Mouse (Mus musculus) small intestine, adult 2 months (tissue): Measurements from ENCODE around the gene Megf11. TPM values are rescaled to one million over a fixed set of nuclear protein-coding genes. Genes with fewer than 3 reads are reported as not detected.

Experiments
- H3K27ac ChIP-seq: fragments of 200-500 bp; 2 replicates; pipeline ENCODE4 v1.5.1; 2012; ENCODE audit warnings: low read depth, low read length, control low read depth, inconsistent platforms; ENCODE audit not compliant: insufficient read depth
- H3K27me3 ChIP-seq: fragments of 200-500 bp; 2 replicates; pipeline ENCODE4 v1.6.1; 2012; ENCODE audit warnings: mild to moderate bottlenecking, moderate library complexity, low read length, inconsistent platforms; ENCODE audit not compliant: control insufficient read depth, insufficient read depth
- H3K36me3 ChIP-seq: fragments of 200-500 bp; 2 replicates; pipeline ENCODE4 v1.6.1; 2012; ENCODE audit warnings: mild to moderate bottlenecking, low read length, control low read depth, inconsistent platforms; ENCODE audit not compliant: control insufficient read depth, insufficient read depth
- H3K4me1 ChIP-seq: fragments of 200-500 bp; 2 replicates; pipeline ENCODE4 v1.6.1; 2012; ENCODE audit warnings: low read length, inconsistent platforms, mixed read lengths; ENCODE audit not compliant: control insufficient read depth, insufficient read depth, insufficient read length
- H3K4me3 ChIP-seq: fragments of 200-500 bp; 2 replicates; pipeline ENCODE4 v1.5.1; 2012; ENCODE audit warnings: low read depth, mild to moderate bottlenecking, control low read depth, inconsistent platforms, low read length, moderate library complexity
- CTCF ChIP-seq: fragments of 200-500 bp; IDR thresholded peaks from 2 replicates; pipeline ENCODE4 v1.5.1; 2012; ENCODE audit warnings: low read depth, mild to moderate bottlenecking, control low read depth, inconsistent platforms, low read length, moderate library complexity, mixed read lengths; ENCODE audit not compliant: insufficient replicate concordance, insufficient read length; ENCODE audit errors: extremely low read depth
- POLR2A ChIP-seq: fragments of 200-500 bp; IDR thresholded peaks from 2 replicates; pipeline ENCODE4 v1.6.1; 2012; ENCODE audit warnings: low read depth, mild to moderate bottlenecking, control low read depth, inconsistent platforms, low read length, moderate library complexity
- WGBS: fragments of 180-500 bp; shearing (Covaris S2); methylation state at CpG from one replicate; pipeline ENCODE4 v1.1.7; 2018; 5-methylcytosine and 5-hydroxymethylcytosine counted together
- polyA plus RNA-seq: library from polyadenylated mRNA; depleted of rRNA; stranded (reverse); fragments of >200 nt; gene quantifications from 2 replicates; pipeline ENCODE4 v1.2.3, GENCODE M21; 2012

The Megf11 gene
- polyA plus RNA-seq, 1 experiment, result 0.10 TPM

- no peak overlapping the region for H3K4me3 ChIP-seq
- H3K27ac ChIP-seq, result no peak overlapping the region
These were observed 234.0 kb downstream of the Megf11 start for GRCm38 (mm10) chr9:64619440-64619839.

GRCm38 (mm10) chr9:64620596-64620995 lies 235.2 kb downstream of the Megf11 start:
- Histone ChIP-seq H3K27me3 (no peaks in the 10 kb centered on the region), H3K36me3 (no peaks in the 10 kb centered on the region), H3K27ac (no peak overlapping the region), H3K4me1 (no peaks in the 10 kb centered on the region; the same call in 1 of the 2 replicates), H3K4me3 (no peak overlapping the region)
- WGBS, result 80% methylated on average over 8 of the region's 8 CpGs
- TF ChIP-seq POLR2A (no peak), CTCF (no peak)

More at GRCm38 (mm10) chr9:64619440-64619839, 234.0 kb downstream of the Megf11 start:
- 23% methylated on average over 10 of the region's 10 CpGs for WGBS
- H3K27me3 ChIP-seq, result no peaks in the 10 kb centered on the region
- no peaks in the 10 kb centered on the region; the same call in 1 of the 2 replicates for H3K4me1 ChIP-seq
- no peaks in the 10 kb centered on the region for H3K36me3 ChIP-seq
- TF ChIP-seq CTCF (no peak), POLR2A (no peak)

GRCm38 (mm10) chr9:64621499-64622296 lies 236.3 kb downstream of the Megf11 start:
- Histone ChIP-seq H3K4me3 (no peak overlapping the region), H3K27ac (no peak overlapping the region), H3K36me3 (no peaks in the 10 kb centered on the region), H3K27me3 (no peaks in the 10 kb centered on the region), H3K4me1 (no peaks in the 10 kb centered on the region; the same call in 1 of the 2 replicates)
- no peak for TF ChIP-seq POLR2A
- TF ChIP-seq CTCF, result no peak
- WGBS, result 64% methylated on average over 5 of the region's 5 CpGs

GRCm38 (mm10) chr9:64623361-64623760 lies 237.9 kb downstream of the Megf11 start:
- Histone ChIP-seq H3K4me3 (no peak overlapping the region), H3K36me3 (no peaks in the 10 kb centered on the region), H3K27ac (no peak overlapping the region), H3K27me3 (no peaks in the 10 kb centered on the region), H3K4me1 (no peaks in the 10 kb centered on the region; the same call in 1 of the 2 replicates)
- WGBS, result 85% methylated on average over 4 of the region's 4 CpGs
- TF ChIP-seq POLR2A (no peak), CTCF (no peak)

GRCm38 (mm10) chr9:64624536-64624935 lies 239.1 kb downstream of the Megf11 start:
- Histone ChIP-seq H3K4me3 (no peak overlapping the region), H3K27ac (no peak overlapping the region), H3K27me3 (no peaks in the 10 kb centered on the region; the same call in 1 of the 2 replicates), H3K4me1 (no peaks in the 10 kb centered on the region; the same call in 1 of the 2 replicates), H3K36me3 (no peaks in the 10 kb centered on the region)
- no peak for TF ChIP-seq CTCF
- no peak for TF ChIP-seq POLR2A
- WGBS, result 54% methylated on average over 8 of the region's 8 CpGs

GRCm38 (mm10) chr9:64629802-64630201 lies 244.4 kb downstream of the Megf11 start:
- Histone ChIP-seq H3K4me1 (no peaks in the 10 kb centered on the region), H3K4me3 (no peak overlapping the region), H3K27ac (no peak overlapping the region), H3K36me3 (no peaks in the 10 kb centered on the region), H3K27me3 (no peaks in the 10 kb centered on the region; the same call in 1 of the 2 replicates)
- WGBS, result 68% methylated on average over 1 of the region's 1 CpGs
- TF ChIP-seq CTCF, result no peak
- no peak for TF ChIP-seq POLR2A

DNA sequence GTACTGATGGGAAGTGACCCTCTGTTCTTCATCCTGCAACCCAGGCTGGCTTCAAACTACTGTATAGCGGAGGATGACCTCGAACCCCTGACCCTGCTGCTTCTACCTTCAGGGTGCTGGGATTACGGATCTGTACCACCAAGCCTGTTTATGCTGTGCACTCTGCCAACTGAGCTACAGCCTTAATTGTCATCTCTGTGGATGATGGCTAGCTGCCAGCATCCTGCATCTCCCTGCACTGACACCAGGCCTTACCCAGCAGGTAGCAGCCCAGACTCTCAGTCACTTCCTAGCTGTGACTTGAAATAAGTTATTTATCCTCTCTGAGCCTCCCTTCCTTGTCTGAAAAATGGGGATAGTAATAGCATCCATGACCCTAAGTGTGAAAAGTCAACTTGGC lies 247.7 kb downstream of the Megf11 start:
- Histone ChIP-seq H3K27me3 (peaks cover 8% of the 10 kb centered on the region), H3K27ac (no peak overlapping the region), H3K4me3 (no peak overlapping the region), H3K36me3 (no peaks in the 10 kb centered on the region), H3K4me1 (peaks cover 5% of the 10 kb centered on the region)
- TF ChIP-seq CTCF (no peak), POLR2A (no peak)
- 82% methylated on average over 3 of the region's 3 CpGs for WGBS

- WGBS, result 68% methylated on average over 6 of the region's 6 CpGs
- H3K27me3 ChIP-seq, result peaks cover 10% of the 10 kb centered on the region; the same call in 1 of the 2 replicates
- TF ChIP-seq POLR2A, result no peak
- no peak for TF ChIP-seq CTCF
- H3K4me3 ChIP-seq, result no peak overlapping the region
- H3K27ac ChIP-seq, result no peak overlapping the region
- H3K4me1 ChIP-seq, result peaks cover 9% of the 10 kb centered on the region
- H3K36me3 ChIP-seq, result no peaks in the 10 kb centered on the region
These were observed 250.7 kb downstream of the Megf11 start for GRCm38 (mm10) chr9:64636111-64636510.
